Mouse (Mus musculus) layer of hippocampus, adult 11-12 months (tissue): ENCODE measurements around the gene Arrdc3.
"Not testable (repeated sequence)": the region's sequence is repeated elsewhere in the genome, so short reads cannot be mapped to it uniquely, and the experiment has no call there.

ENCODE experiments used
- DNase-seq: peaks from one replicate; pipeline ENCODE4 v3.0.0; 2022; ENCODE audit warnings: low spot score

The Arrdc3 gene

GRCm38 (mm10) chr13:80883190-80883589 lies at the start of gene Arrdc3:
Arrdc3 (plus strand) TSS chr13:80883384.
- DNase-seq: peak; percentile 97

GRCm38 (mm10) chr13:80862215-80862614 lies 21.0 kb upstream of the Arrdc3 start:
- DNase-seq: peak; percentile 63

- DNase-seq: no peak
These were observed 19.0 kb upstream of the Arrdc3 start for GRCm38 (mm10) chr13:80864195-80864594.

GRCm38 (mm10) chr13:80875126-80875525 lies 8.1 kb upstream of the Arrdc3 start:
- no peak for DNase-seq

- peak; percentile 28 for DNase-seq
These were observed 2.4 kb upstream of the Arrdc3 start for GRCm38 (mm10) chr13:80880756-80881155.

- peak; percentile 67 for DNase-seq
These were observed 1.3 kb upstream of the Arrdc3 start for GRCm38 (mm10) chr13:80881722-80882500.

GRCm38 (mm10) chr13:80882716-80883135 lies 458 bp upstream of the Arrdc3 start:
- no peak for DNase-seq

- DNase-seq: peak; percentile 19
These were observed 629 bp downstream of the Arrdc3 start for GRCm38 (mm10) chr13:80883649-80884376.

- DNase-seq: peak; percentile 74
These were observed 1.3 kb downstream of the Arrdc3 start for GRCm38 (mm10) chr13:80884377-80884983.

- DNase-seq: peak; percentile 95
These were observed 2.1 kb downstream of the Arrdc3 start for GRCm38 (mm10) chr13:80885103-80885833.

GRCm38 (mm10) chr13:80885834-80886663 lies 2.9 kb downstream of the Arrdc3 start:
- DNase-seq: peak; percentile 93

- DNase-seq: no peak
These were observed 3.6 kb downstream of the Arrdc3 start for GRCm38 (mm10) chr13:80886664-80887210.

GRCm38 (mm10) chr13:80887842-80888241 lies 4.7 kb downstream of the Arrdc3 start:
- no peak for DNase-seq

- not testable (repeated sequence) for DNase-seq
These were observed 11.7 kb downstream of the Arrdc3 start for GRCm38 (mm10) chr13:80894928-80895327.

- no peak for DNase-seq
These were observed 14.2 kb downstream of the Arrdc3 start for GRCm38 (mm10) chr13:80897411-80897810.

GRCm38 (mm10) chr13:80898095-80898494 lies 14.9 kb downstream of the Arrdc3 start:
- no peak for DNase-seq

- DNase-seq: no peak
These were observed 16.3 kb downstream of the Arrdc3 start for GRCm38 (mm10) chr13:80899435-80900029.

GRCm38 (mm10) chr13:80901432-80901831 lies 18.2 kb downstream of the Arrdc3 start:
- DNase-seq: no peak

- DNase-seq: no peak
These were observed 19.6 kb downstream of the Arrdc3 start for GRCm38 (mm10) chr13:80902796-80903195.

GRCm38 (mm10) chr13:80913361-80913760 lies 30.2 kb downstream of the Arrdc3 start:
- no peak for DNase-seq
